In the genomic region with DNA sequence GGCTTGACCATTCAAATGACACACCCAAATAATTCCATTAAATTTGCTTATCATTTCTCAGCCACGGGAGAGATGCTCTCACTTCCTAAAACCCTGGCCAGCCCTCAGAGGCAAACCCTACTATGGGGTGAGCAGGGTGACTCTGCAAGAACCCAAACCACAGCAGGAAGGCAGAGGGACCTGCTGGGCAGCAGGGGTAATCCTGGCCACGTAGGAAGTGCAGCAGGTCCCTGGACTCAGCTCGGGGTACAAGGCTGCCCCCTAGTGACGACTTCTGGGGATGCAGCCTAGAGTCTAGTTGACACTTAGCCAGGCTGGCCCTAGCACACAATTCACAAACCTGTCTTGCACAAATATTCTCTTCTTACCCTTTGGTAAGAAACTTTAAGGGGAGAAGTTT, we compare ENCODE assay signal across 8 mouse cellular contexts. TPM values are rescaled to one million over a fixed set of nuclear protein-coding genes. Genes with fewer than 3 reads are reported as not detected.
DNase-seq lines count a peak whose midpoint lies in the region; ATAC-seq and TF ChIP-seq lines count a peak whose summit lies in the region.

No protein-coding gene starts in this region.

- H3K4me1 ChIP-seq in ES-E14 (ENCODE audit: control insufficient read depth in 2 of 2, insufficient read depth in 2 of 2, low read length in 2 of 2, poor library complexity in 1 of 2), result no peaks in the 10 kb centered on the region
- H3K4me1 ChIP-seq in forebrain, embryonic 16.5 days (replicated peaks; ENCODE audit: control insufficient read depth, insufficient read depth, low read length), result peaks cover 22% of the 10 kb centered on the region
- H3K4me1 ChIP-seq in neural tube, embryonic 14.5 days (ENCODE audit: control insufficient read depth, insufficient read depth, low read length), result peaks cover 13% of the 10 kb centered on the region; the same call in 1 of the 2 replicates

- H3K27ac ChIP-seq in ES-E14 (ENCODE audit: insufficient read depth, low read depth, low read length, poor library complexity, severe bottlenecking), result no peak overlapping the region
- no peak overlapping the region for H3K27ac ChIP-seq in forebrain, embryonic 16.5 days (ENCODE audit: low read length)
- no peak overlapping the region for H3K27ac ChIP-seq in neural tube, embryonic 14.5 days (ENCODE audit: low read depth, low read length)

- H3K9ac ChIP-seq in ES-E14 (ENCODE audit: insufficient read depth, low read depth, low read length, poor library complexity, severe bottlenecking), result no peak overlapping the region
- peak overlapping the region; percentile 20; the same call in 1 of the 2 replicates for H3K9ac ChIP-seq in forebrain, embryonic 16.5 days (replicated peaks; ENCODE audit: low read depth, low read length)
- H3K9ac ChIP-seq in neural tube, embryonic 14.5 days (replicated peaks; ENCODE audit: low read depth, low read length), result no peak overlapping the region

- H3K27me3 ChIP-seq in forebrain, embryonic 16.5 days (replicated peaks; ENCODE audit: control insufficient read depth, insufficient read depth, low read length), result peaks cover 11% of the 10 kb centered on the region; the same call in 1 of the 2 replicates
- no peaks in the 10 kb centered on the region for H3K27me3 ChIP-seq in neural tube, embryonic 14.5 days (ENCODE audit: control insufficient read depth, insufficient read depth, low read length)

- peak; percentile 60 for ATAC-seq in forebrain, embryonic 16.5 days
- ATAC-seq in neural tube, embryonic 14.5 days (ENCODE audit: low read depth), result peak; percentile 74

- in situ Hi-C loops in ES-E14 (cut with MboI; ENCODE audit: low sequenced_read_pairs in 2 of 2, unreplicated experiment in 2 of 2), result no loop called here

- intact Hi-C loops in heart, postnatal 36 days (cut with DNase I), result loop anchor here (2.0 to 5.0 kb wide), 2 partner anchors 66 to 866 kb away; no protein-coding TSS in a partner anchor

- 0% methylated on average over 4 of the region's 4 CpGs for WGBS in forebrain, embryonic 16.5 days
- WGBS in neural tube, embryonic 14.5 days, result 2% methylated on average over 4 of the region's 4 CpGs

- DNase-seq in ES-E14 (ENCODE audit: low read depth, low spot score), result peak; percentile 38
- peak; percentile 49 to 74 for DNase-seq in cerebellum, adult 18-20 months
- peak; percentile 84 to 90 for DNase-seq in heart, postnatal 36 days
- DNase-seq in layer of hippocampus, adult 18-20 months (ENCODE audit: low spot score in 2 of 2), result peak; percentile 69 to 91
- peak; percentile 65 to 66 for DNase-seq in lung, adult 18-20 months
- DNase-seq in testis, postnatal 14 days (ENCODE audit: low spot score), result peak; percentile 67

- peak overlapping the region; percentile 40 for H3K4me2 ChIP-seq in forebrain, embryonic 16.5 days (ENCODE audit: low read length)
- peak overlapping the region; percentile 94; the same call in 1 of the 2 replicates for H3K4me2 ChIP-seq in neural tube, embryonic 14.5 days (ENCODE audit: low read depth, low read length)

- no peaks in the 10 kb centered on the region for H3K36me3 ChIP-seq in ES-E14 (ENCODE audit: control insufficient read depth, insufficient read depth, low read length, poor library complexity, severe bottlenecking)
- no peaks in the 10 kb centered on the region for H3K36me3 ChIP-seq in forebrain, embryonic 16.5 days (ENCODE audit: control insufficient read depth, insufficient read depth)
- H3K36me3 ChIP-seq in neural tube, embryonic 14.5 days (ENCODE audit: control insufficient read depth, insufficient read depth, low read length), result no peaks in the 10 kb centered on the region

- no peak overlapping the region for H3K4me3 ChIP-seq in ES-E14 (ENCODE audit: insufficient read depth in 1 of 2, low read depth in 1 of 2, low read length in 2 of 2, poor library complexity in 1 of 2, severe bottlenecking in 1 of 2)
- peak overlapping the region; percentile 50 for H3K4me3 ChIP-seq in forebrain, embryonic 16.5 days (replicated peaks; ENCODE audit: low read length)
- H3K4me3 ChIP-seq in neural tube, embryonic 14.5 days (ENCODE audit: low read depth, low read length), result peak overlapping the region; percentile 39; the same call in 1 of the 2 replicates

- no peaks in the 10 kb centered on the region for H3K9me3 ChIP-seq in ES-E14 (ENCODE audit: control insufficient read depth, insufficient read depth, low read depth, low read length)
- H3K9me3 ChIP-seq in forebrain, embryonic 16.5 days (ENCODE audit: control insufficient read depth, low read length), result no peaks in the 10 kb centered on the region
- no peaks in the 10 kb centered on the region for H3K9me3 ChIP-seq in neural tube, embryonic 14.5 days (ENCODE audit: control insufficient read depth, low read length)

TF ChIP-seq in ES-E14, 5 proteins besides CTCF, POLR2A, EP300 and RAD21:
- TF ChIP-seq MAFK (IDR thresholded peaks at IDR 0.05; ENCODE audit: insufficient read depth, low read depth, low read length) (no peak), ZC3H11A (IDR thresholded peaks at IDR 0.05; ENCODE audit: borderline replicate concordance, low read depth, low read length) (peak; percentile 44; the same call in 1 of the 2 replicates)

RNA-seq across cellular contexts. Expression of a gene that starts 2.7 kb away (rescaled TPM):
- total RNA-seq in ES-E14 (2012; rRNA removed), result 0.18 TPM in 1 of 2 replicates, not detected in the other
- 2.0 and 2.7 TPM in 2 replicates for polyA plus RNA-seq in forebrain, embryonic 16.5 days (2015; fragmentation: Nextera tagmentation; extraction: Ambion mirVana)
- under 1 TPM; 0.54 to 1.00 TPM for total RNA-seq in heart, postnatal 36 days (2021)
- 10 to 100 TPM; 10.8 to 10.9 TPM for total RNA-seq in layer of hippocampus, adult 18-20 months (2021)
- 5.6 and 7.1 TPM in 2 replicates for polyA plus RNA-seq in neural tube, embryonic 14.5 days (2014; fragmentation: Nextera tagmentation; extraction: Ambion mirVana)

Comparison
In these comparisons a context has a peak if more than half of its experiments do, and no peak if none do; other contexts are left out.
1. H3K4me3 ChIP-seq: peak in forebrain, embryonic 16.5 days (single experiment) and neural tube, embryonic 14.5 days (single experiment); none in ES-E14 (0 of 2).
2. RNA of a gene that starts 2.7 kb away (total RNA-seq): 10.8 to 10.9 TPM in layer of hippocampus, adult 18-20 months; 0.54 to 1.00 TPM in heart, postnatal 36 days and 0.18 TPM in ES-E14; every median in the first group is over 4 times any median in the second.
3. Peak in every context shown above with its lines, with median percentiles within 50 percentile points of each other: DNase-seq.